23 mouse cellular contexts compared by ENCODE assay signal in genomic region chr9:62877825-62878224, GRCm38 (mm10). TPM values are rescaled to one million over a fixed set of nuclear protein-coding genes. Genes with fewer than 3 reads are reported as not detected.
A peak's percentile ranks its signal among the peaks of the same experiment; 100 is the strongest.
DNase-seq lines count a peak whose midpoint lies in the region; ATAC-seq and TF ChIP-seq lines count a peak whose summit lies in the region.
"Had no signal": no experiment of that assay in that cellular context is flagged by ENCODE, and none has a peak within 500 bp of the region (broad histone marks: within the 10 kb centered on the region; RNA-seq: fewer than 3 reads in every experiment).

No protein-coding gene starts in this region.

- intact Hi-C loops in gastrocnemius, postnatal 36 days (cut with DNase I): no loop called here

- H3K4me3 ChIP-seq in heart, postnatal 0 days (ENCODE audit: low read depth, low read length): no peak overlapping the region
- H3K4me3 ChIP-seq in lung, embryonic 15.5 days: no peak overlapping the region
- H3K4me3 ChIP-seq: embryonic facial prominence, embryonic 15.5 days; erythroblast, embryonic 14.5 days; forebrain, embryonic 10.5 days; gastrocnemius, adult 2 months; heart, embryonic 15.5 days had no signal

- H3K9me3 ChIP-seq in heart, postnatal 0 days (replicated peaks; ENCODE audit: control insufficient read depth, low read length): no peaks in the 10 kb centered on the region
- H3K9me3 ChIP-seq in lung, embryonic 15.5 days: no peaks in the 10 kb centered on the region
- H3K9me3 ChIP-seq: embryonic facial prominence, embryonic 15.5 days; forebrain, embryonic 10.5 days; heart, embryonic 15.5 days had no signal

- H3K27ac ChIP-seq in heart, postnatal 0 days (ENCODE audit: low read depth): no peak overlapping the region
- H3K27ac ChIP-seq in lung, embryonic 15.5 days: no peak overlapping the region; the same call in 1 of the 2 replicates
- H3K27ac ChIP-seq: embryonic facial prominence, embryonic 15.5 days; forebrain, embryonic 10.5 days; gastrocnemius, adult 2 months; heart, embryonic 15.5 days had no signal

- H3K4me1 ChIP-seq in heart, postnatal 0 days (ENCODE audit: control insufficient read depth, insufficient read depth): peaks cover 9% of the 10 kb centered on the region
- peaks cover 22% of the 10 kb centered on the region for H3K4me1 ChIP-seq in lung, embryonic 15.5 days
- H3K4me1 ChIP-seq: embryonic facial prominence, embryonic 15.5 days; forebrain, embryonic 10.5 days had no signal

- peaks cover 22% of the 10 kb centered on the region for H3K36me3 ChIP-seq in heart, postnatal 0 days (replicated peaks; ENCODE audit: control insufficient read depth, insufficient read depth, low read length)
- peaks cover 19% of the 10 kb centered on the region for H3K36me3 ChIP-seq in lung, embryonic 15.5 days

- peak; percentile 69; the same call in 1 of the 2 replicates for ATAC-seq in heart, postnatal 0 days (ENCODE audit: insufficient read depth, low read depth)
- ATAC-seq in lung, embryonic 15.5 days (ENCODE audit: borderline replicate concordance, extremely low read depth, low FRiP score, low TSS enrichment): 0 out of 2 replicates have a peak, but pooled peaks have one; percentile 29
- peak; percentile 57 for ATAC-seq in Patski
- ATAC-seq: forebrain, embryonic 14.5 days; hindbrain, embryonic 16.5 days had no signal

- no peak for TF ChIP-seq CTCF in heart, postnatal 0 days (IDR thresholded peaks at IDR 0.05; ENCODE audit: low read depth)
- no peak for TF ChIP-seq CTCF in Patski (IDR thresholded peaks at IDR 0.05)

- H3K27me3 ChIP-seq in heart, postnatal 0 days (ENCODE audit: control insufficient read depth, insufficient read depth, low read length): no peaks in the 10 kb centered on the region
- H3K27me3 ChIP-seq in lung, embryonic 15.5 days: no peaks in the 10 kb centered on the region
- no peaks in the 10 kb centered on the region for H3K27me3 ChIP-seq in Patski
- H3K27me3 ChIP-seq: CH12.LX; embryonic facial prominence, embryonic 15.5 days; heart, embryonic 15.5 days had no signal

- POLR2A ChIA-PET in Patski (lab: Charles Lee): no interaction called here

- TF ChIP-seq EP300 in heart, postnatal 0 days (IDR thresholded peaks at IDR 0.05; ENCODE audit: low read depth): no peak

- H3K9ac ChIP-seq in heart, postnatal 0 days (replicated peaks; ENCODE audit: low read depth, low read length): no peak overlapping the region
- no peak overlapping the region for H3K9ac ChIP-seq in lung, embryonic 15.5 days
- H3K9ac ChIP-seq: embryonic facial prominence, embryonic 15.5 days; heart, embryonic 15.5 days had no signal

- in situ Hi-C loops in Patski (cut with MboI; ENCODE audit: low pct_unique_long_range_greater_than_20kb): no loop called here

- WGBS in heart, postnatal 0 days: 62% methylated on average over 2 of the region's 2 CpGs
- WGBS in lung, embryonic 15.5 days: 69% methylated on average over 2 of the region's 2 CpGs

- no peak overlapping the region for H3K4me2 ChIP-seq in heart, postnatal 0 days (ENCODE audit: low read depth, low read length)
- no peak overlapping the region for H3K4me2 ChIP-seq in lung, embryonic 15.5 days
- H3K4me2 ChIP-seq: embryonic facial prominence, embryonic 15.5 days; heart, embryonic 11.5 days; heart, embryonic 15.5 days had no signal

- DNase-seq in heart, postnatal 0 days (ENCODE audit: low spot score): no peak
- DNase-seq in heart, adult 8-10 months (ENCODE audit: low spot score): no peak
- no peak for DNase-seq in lung, postnatal 25 days (ENCODE audit: low spot score)
- DNase-seq in 3T3-L1 (ENCODE audit: low read depth, low spot score): peak; percentile 46
- DNase-seq in Patski (ENCODE audit: low read depth, low spot score): no peak
- DNase-seq in gastrocnemius, postnatal 36 days: no peak
- DNase-seq: adrenal gland, postnatal 10 days; cerebellum, adult 11 months; cerebellum, adult 8-10 months; cerebellum, postnatal 14 days; embryo, embryonic 11 days; gastrocnemius, adult 2 months; gastrocnemius, postnatal 25 days; heart, adult 18-20 months had no signal

- CTCF ChIA-PET in Patski (lab: Charles Lee): interaction anchor here (0.8 kb wide), 1 partner anchor 12 kb away, joined by 3 read pairs; no protein-coding TSS in a partner anchor

RNA-seq across cellular contexts. Expression of gene Calml4, which starts 19.9 kb away (rescaled TPM):
- total RNA-seq in heart, postnatal 0 days (2014; rRNA removed; ENCODE audit: low replicate concordance): not detected in 2 replicates
- polyA plus RNA-seq in heart, postnatal 0 days (2015; fragmentation: Nextera tagmentation; extraction: Ambion mirVana): 1.8 and 2.5 TPM in 2 replicates
- total RNA-seq in heart, adult 8-10 months (2022): 1 to 10 TPM in 3 of 4 experiments, under 1 TPM in 1; 0.44 to 2.5 (median 1.5) TPM
- 11.8 and 12.8 TPM in 2 replicates for polyA plus RNA-seq in lung, embryonic 15.5 days (2015; fragmentation: Nextera tagmentation; extraction: Ambion mirVana)
- 5.2 TPM for polyA plus RNA-seq in Patski (2021)
- 1 to 10 TPM; 1.2 to 2.7 TPM for total RNA-seq in gastrocnemius, postnatal 36 days (2021)
- total RNA-seq: CH12.LX had no signal
- polyA plus RNA-seq: erythroblast, embryonic 14.5 days had no signal

RNA-seq across cellular contexts. Expression of gene Cln6, which starts 39.2 kb away (rescaled TPM):
- 38.3 and 43.0 TPM in 2 replicates for total RNA-seq in heart, postnatal 0 days (2014; rRNA removed; ENCODE audit: low replicate concordance)
- polyA plus RNA-seq in heart, postnatal 0 days (2015; fragmentation: Nextera tagmentation; extraction: Ambion mirVana): 12.3 and 12.6 TPM in 2 replicates
- total RNA-seq in heart, adult 8-10 months (2022): 10 to 100 TPM; 23.9 to 28.4 (median 26.4) TPM
- polyA plus RNA-seq in lung, embryonic 15.5 days (2015; fragmentation: Nextera tagmentation; extraction: Ambion mirVana): 19.6 and 22.4 TPM in 2 replicates
- polyA plus RNA-seq in Patski (2021): 41.0 TPM
- total RNA-seq in gastrocnemius, postnatal 36 days (2021): 10 to 100 TPM; 14.4 to 18.6 TPM
